Mouse (Mus musculus) adrenal gland, adult 8-10 months (tissue): Measurements from ENCODE around the gene Cym. TPM values are rescaled to one million over a fixed set of nuclear protein-coding genes. Genes with fewer than 3 reads are reported as not detected.
A peak's percentile ranks its signal among the peaks of the same experiment; 100 is the strongest.

ENCODE experiments used
- DNase-seq: peaks from one replicate; pipeline ENCODE4 v3.0.0; 2022
- total RNA-seq, 4 experiments: library from RNA; stranded (reverse); gene quantifications; 2 replicates each; pipeline ENCODE4 v1.2.4; 2022

Gene Cym
- total RNA-seq, result under 1 TPM in 3 of 4 experiments, not detected in 1; 0.20 to 0.31 (median 0.28) TPM

DNA sequence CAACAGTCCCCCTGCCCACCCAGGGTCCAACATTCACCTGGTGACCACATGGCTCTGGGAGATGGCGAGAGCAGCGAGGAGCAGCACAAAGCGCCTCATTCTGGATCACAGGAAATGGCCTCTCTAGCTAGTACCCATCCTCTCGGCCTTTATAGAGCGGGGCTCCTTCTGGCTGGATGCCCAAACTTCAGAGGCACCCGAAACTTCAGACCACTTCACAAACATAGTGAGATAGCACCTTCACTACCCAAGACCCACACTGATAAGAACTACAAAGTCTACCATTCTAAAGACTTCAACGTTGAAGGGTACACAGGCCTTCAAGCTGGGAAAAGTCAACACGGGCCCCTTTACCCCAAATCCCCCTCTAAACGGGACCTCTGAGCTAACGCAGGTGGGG is at the start of gene Cym:
TSS of gene Cym (minus strand) at position 125 of the 400 bp plus-strand sequence.
- no peak for DNase-seq

DNA sequence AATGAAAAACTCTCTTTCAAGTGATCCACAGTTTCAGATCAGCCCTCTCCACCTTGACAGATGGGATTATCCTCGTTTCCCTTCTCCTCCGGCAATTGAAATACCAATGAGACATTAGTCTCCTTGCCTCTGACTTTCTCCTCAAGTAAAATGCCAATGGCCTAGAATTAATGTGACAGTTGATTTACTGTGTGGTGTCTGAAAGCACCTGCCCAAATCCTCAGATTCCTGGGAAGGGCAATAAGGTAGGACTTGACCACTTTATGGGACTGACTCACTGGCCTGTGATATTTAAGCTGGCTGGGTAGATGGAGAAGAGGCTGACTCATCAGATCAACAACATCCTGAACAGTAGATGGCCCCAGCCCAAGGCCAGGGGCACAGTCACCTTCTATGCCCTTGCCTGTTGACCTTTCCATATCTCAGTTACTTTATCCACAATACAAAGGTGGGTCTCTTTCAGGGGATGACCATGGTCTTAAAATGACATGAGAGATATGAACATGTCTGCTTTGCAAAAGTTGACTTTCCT is 45.3 kb upstream of the Cym start:
- DNase-seq, result no peak

DNA sequence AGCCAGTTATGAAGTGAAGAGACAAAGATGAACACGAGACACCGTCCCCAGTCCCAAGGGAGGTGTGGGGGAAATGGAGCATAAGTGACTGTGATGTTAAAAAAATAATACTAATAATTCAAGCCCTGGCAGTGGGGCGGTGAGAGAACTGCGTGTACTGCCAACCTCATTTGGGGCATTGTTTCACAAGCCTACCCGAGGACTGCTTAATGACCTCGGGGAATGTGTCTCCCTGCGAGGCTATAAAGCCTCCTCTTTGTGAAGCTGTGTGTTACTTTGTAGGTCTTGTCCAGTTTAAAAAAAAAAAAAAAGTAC is 40.3 kb upstream of the Cym start:
- DNase-seq, result peak; percentile 55

DNA sequence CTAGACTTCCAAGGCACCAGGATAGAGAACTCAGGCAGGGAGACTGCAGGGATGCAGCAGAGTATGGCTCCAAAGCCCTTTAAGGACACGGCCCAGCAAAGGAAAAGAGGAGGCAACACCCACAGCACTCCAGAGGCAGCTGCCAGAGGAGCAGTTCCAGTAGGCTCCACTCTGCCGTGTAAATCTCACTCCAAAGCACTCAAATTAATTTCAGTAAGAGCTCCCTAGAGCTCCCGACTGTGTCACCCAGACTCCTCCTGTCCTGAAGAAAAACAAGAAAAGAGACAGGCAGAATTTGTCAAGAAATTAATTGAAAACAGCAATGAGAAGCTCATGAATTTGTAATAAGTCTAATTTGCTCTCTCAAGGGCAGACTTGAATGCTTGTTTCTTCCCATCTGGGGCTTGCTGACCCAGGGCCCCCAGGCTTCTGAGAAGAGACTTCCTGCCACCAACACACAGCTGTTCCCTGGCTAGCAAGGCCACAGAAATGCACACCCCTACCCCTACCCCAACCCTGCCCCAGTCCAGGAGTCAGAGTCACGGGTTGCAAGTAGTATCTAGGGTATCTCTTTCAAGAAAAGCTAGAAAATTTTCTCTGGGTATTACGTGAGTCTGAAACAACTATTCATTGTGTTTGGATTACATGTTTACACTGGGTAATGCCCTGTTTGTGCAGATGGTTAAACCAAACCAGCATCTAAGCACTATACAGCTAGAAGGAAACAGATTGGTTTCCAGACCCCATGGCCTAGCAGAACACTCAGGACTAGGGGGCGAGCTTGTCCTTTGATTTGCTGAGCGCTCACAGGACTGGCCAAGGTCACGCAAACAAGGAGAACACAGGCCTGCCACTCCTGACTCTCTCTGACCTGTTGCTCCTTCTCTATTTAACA is 39.7 kb upstream of the Cym start:
- no peak for DNase-seq

DNA sequence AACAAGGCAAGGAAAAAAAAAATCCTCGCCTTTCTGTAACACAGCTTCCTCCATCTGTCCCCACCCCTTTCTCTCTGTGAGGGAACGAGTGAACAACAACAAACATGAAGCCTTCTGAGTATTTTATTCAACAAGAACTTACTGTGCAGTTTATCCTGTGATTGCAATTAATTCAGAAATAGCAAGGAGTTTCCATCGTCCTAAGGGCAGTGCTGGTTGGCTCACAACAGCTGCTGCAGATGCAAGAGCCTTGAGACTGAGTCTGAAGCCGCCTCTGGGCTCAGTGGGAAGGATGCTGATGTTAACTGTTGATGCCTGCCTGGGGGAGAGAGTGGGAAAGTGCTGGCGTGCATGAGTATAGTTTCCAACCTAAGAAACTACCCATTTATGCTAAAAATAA is 36.4 kb upstream of the Cym start:
- no peak for DNase-seq

DNA sequence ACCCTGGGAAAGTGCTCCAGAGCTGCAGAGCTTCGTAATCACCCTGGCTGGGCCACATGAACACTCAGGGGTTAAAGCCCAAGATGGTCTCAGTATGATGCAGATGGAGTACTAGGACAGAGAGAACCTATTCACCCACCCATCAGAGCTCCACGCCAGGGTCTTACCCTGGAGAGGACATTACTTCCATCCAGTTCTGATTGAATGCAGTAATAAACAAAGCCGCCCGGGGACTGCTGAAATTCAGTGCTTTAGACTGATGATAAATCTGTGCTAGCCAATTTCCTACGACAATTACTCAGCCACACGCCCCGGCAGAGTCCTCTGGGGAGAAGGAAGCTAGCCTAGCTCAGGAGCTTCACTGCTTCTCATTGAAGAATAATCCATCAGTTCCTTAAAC is 35.2 kb upstream of the Cym start:
- no peak for DNase-seq

- no peak for DNase-seq
Measured at GRCm38 (mm10) chr3:107255992-107256391, 34.5 kb upstream of the Cym start.

DNA sequence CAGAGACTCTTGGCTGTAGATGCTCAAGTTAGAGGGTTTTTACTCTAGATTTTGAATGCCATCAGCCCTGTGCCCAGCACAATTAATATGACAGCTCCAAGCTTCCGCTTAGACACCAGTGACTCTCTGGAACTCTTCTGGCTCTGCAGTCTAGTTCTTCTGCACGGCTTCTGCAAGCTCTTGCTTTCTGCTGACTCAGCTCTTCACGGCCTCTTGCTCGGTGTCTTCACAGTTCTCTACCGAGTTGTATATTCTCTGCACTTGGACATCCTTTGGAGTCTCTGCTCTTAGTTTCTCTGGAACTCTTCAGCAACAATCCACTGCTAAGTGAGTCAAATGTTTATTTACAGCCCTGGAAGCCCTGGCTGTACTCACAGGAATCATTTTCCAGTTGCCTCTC is 32.4 kb upstream of the Cym start:
- no peak for DNase-seq

DNA sequence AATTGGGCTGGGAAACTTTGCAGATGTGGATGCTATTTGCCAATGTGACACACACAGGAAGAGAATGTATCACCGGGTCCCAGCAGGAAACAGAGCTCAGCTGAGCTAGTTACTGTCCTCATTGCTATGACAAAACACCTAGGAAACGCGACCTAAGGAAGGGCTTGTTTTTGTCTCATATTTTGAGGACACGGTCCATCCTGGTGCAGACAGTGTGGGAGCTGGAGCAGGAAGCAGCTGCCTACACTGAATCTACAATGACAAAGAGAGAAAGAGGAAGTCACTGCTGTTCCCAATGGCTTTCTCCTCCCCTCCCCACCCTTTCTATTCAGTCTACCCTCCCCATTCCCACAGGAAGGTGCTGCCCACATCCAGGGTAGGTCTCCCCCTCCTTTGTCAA is 30.5 kb upstream of the Cym start:
- DNase-seq, result no peak

- no peak for DNase-seq
Measured at GRCm38 (mm10) chr3:107250320-107250719, 28.8 kb upstream of the Cym start.

DNA sequence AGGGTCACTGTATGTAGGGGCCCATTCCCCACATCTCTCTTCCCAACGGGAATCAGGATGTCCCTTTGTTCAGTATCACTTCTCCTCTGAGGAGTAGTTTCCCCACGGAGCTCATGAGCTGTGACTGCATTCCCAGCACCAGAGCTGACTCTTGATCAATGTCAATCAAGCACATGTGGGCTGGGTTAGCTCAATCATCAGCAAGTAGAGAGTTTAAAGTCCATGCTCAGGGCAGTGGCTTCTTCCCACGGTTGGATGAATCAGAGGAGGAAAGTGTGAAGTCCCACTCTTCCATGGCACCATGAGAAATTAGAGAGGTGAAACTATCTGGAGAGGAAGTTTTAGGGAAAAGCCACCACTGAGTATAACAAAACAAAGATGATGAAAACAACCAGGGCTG is 27.5 kb upstream of the Cym start:
- DNase-seq, result no peak

GRCm38 (mm10) chr3:107246876-107247275 is 25.3 kb upstream of the Cym start:
- DNase-seq, result no peak

- no peak for DNase-seq
Measured at GRCm38 (mm10) chr3:107241389-107242094, 20.0 kb upstream of the Cym start.

GRCm38 (mm10) chr3:107239607-107240006 is 18.1 kb upstream of the Cym start, which contains the start of gene Prok1:
Gene Prok1 (minus strand): TSS chr3:107239707.
- DNase-seq, result no peak

GRCm38 (mm10) chr3:107238471-107238980 is 17.0 kb upstream of the Cym start:
- no peak for DNase-seq

- DNase-seq, result no peak
Measured at GRCm38 (mm10) chr3:107238051-107238450, 16.5 kb upstream of the Cym start.

GRCm38 (mm10) chr3:107233945-107234344 is 12.4 kb upstream of the Cym start:
- DNase-seq, result no peak

DNA sequence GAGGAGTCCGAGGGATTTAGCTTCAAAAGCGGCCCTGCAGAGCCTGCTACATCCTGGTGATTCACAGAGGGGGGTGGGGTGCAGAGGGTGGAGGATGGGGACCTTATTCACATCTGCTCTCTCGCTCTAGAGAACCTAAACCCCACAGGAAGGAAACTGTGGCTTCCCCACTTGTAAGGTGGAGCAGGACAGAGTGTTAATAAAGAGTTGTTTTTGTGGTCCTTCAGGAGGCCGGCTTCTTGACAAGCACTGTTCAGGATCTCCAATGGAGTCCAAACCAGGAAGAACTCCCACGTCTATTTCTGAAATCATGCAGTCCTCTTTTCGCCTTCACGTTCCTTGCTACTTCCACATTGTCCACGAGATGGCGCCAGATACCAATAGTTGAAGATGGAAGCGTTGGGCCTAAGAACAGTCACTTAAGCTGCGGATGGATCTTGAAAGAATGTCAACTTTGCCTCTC is 11.8 kb upstream of the Cym start:
- peak; percentile 48 for DNase-seq

DNA sequence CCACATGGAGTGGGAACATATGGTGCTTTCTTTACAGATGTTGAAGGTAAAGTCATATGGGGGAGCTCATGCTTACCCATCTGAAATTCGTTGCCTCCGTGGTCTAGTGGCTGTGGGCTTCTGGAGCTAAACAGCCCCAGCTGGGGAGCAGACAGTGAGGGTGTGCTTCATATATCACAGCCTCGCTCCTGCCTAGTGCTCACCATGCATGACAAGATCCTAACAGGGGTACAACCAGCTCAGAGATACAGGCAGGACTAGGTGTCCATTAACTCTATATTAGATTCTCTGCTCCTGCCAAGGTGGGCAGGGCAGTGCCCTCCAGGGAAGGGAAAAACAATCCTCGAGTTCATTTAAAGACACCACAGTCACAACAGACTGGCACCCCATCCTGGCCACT is 9.7 kb upstream of the Cym start:
- DNase-seq, result no peak

DNA sequence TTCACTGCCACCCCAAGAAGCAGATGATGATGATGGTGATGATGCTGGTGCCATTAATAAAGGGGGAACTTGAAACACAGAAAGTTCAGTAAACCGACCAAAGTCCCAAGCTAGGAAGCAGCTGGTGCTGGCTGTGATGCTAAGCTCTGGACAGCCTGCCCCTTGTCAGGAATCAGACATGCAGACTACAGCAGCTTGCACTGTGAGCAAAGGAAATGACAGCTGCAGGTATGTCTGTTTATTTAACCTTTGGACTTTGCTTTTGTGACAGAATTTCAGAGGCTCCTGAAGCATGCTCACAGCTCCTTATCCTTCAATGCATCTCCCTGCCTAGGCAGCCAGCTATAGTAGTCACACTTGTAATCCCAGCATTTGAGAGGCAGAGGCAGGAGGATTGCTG is 9.0 kb upstream of the Cym start, which contains the start of gene A630076J17Rik:
TSS of gene A630076J17Rik (plus strand) at position 88 of the 400 bp plus-strand sequence.
- no peak for DNase-seq

- DNase-seq, result no peak
Measured at GRCm38 (mm10) chr3:107229822-107230221, 8.3 kb upstream of the Cym start.

GRCm38 (mm10) chr3:107229221-107229620 is 7.7 kb upstream of the Cym start:
- DNase-seq, result no peak

- DNase-seq, result no peak
Measured at GRCm38 (mm10) chr3:107225820-107226219, 4.3 kb upstream of the Cym start.
